Mouse (Mus musculus) intestine, embryonic 16.5 days (tissue): ENCODE data around the gene Zfp13. TPM values are rescaled to one million over a fixed set of nuclear protein-coding genes. Genes with fewer than 3 reads are reported as not detected.
"Not testable (repeated sequence)": the region's sequence is repeated elsewhere in the genome, so short reads cannot be mapped to it uniquely, and the experiment has no call there.

Source experiments
- ATAC-seq: fragments of 200-750 bp; cut with Nextera tagmentation; 2 replicates; pipeline ENCODE4 v1.8.0; 2017; ENCODE audit warnings: moderate TSS enrichment, moderate library complexity
- H3K27ac ChIP-seq: fragments of 300-500 bp; sonication (generic); 2 replicates; pipeline ENCODE4 v1.5.1; 2014; ENCODE audit warnings: mild to moderate bottlenecking, low read length
- H3K27me3 ChIP-seq: fragments of 300-500 bp; sonication (generic); replicated peaks from 2 replicates; pipeline ENCODE4 v1.6.1; 2014; ENCODE audit warnings: low read length, control low read depth, mixed read lengths; ENCODE audit not compliant: control insufficient read depth, insufficient read depth
- H3K36me3 ChIP-seq: fragments of 300-500 bp; sonication (generic); 2 replicates; pipeline ENCODE4 v1.6.1; 2014; ENCODE audit warnings: low read length, control low read depth; ENCODE audit not compliant: control insufficient read depth, insufficient read depth
- H3K4me1 ChIP-seq: fragments of 300-500 bp; sonication (generic); 2 replicates; pipeline ENCODE4 v1.6.1; 2014; ENCODE audit warnings: low read length, control low read depth, mixed read lengths; ENCODE audit not compliant: control insufficient read depth, insufficient read depth
- H3K4me2 ChIP-seq: fragments of 300-500 bp; sonication (generic); 2 replicates; pipeline ENCODE4 v1.6.1; 2014; ENCODE audit warnings: low read depth, low read length, control low read depth
- H3K4me3 ChIP-seq: fragments of 300-500 bp; sonication (generic); 2 replicates; pipeline ENCODE4 v1.5.1; 2014; ENCODE audit warnings: mild to moderate bottlenecking, low read length
- H3K9ac ChIP-seq: fragments of 300-500 bp; sonication (generic); 2 replicates; pipeline ENCODE4 v1.6.1; 2014; ENCODE audit warnings: low read depth, low read length
- H3K9me3 ChIP-seq: fragments of 300-500 bp; sonication (generic); 2 replicates; pipeline ENCODE4 v1.6.1; 2016; ENCODE audit warnings: low read length, control low read depth; ENCODE audit not compliant: control insufficient read depth
- WGBS: fragments of 180-500 bp; shearing (Covaris S2); extraction: QIAGEN DNeasy Blood & Tissue Kit; methylation state at CpG from one replicate; pipeline ENCODE4 v1.1.7; 2014; 5-methylcytosine and 5-hydroxymethylcytosine counted together
- polyA plus RNA-seq: library from polyadenylated mRNA; unstranded; fragments of >200 nt; fragmentation: Nextera tagmentation; extraction: Ambion mirVana; gene quantifications from 2 replicates; pipeline ENCODE4 v1.2.1, GENCODE M21; 2015

Zfp13 gene
- polyA plus RNA-seq, 1 experiment from 2014 or later = 8.8 TPM

- H3K27me3 ChIP-seq = 0 out of 2 replicates have a peak, but pooled peaks cover 2% of the 10 kb centered on the region
- WGBS = 28% methylated on average over 31 of the region's 31 CpGs
- H3K9me3 ChIP-seq = no peaks in the 10 kb centered on the region
- H3K27ac ChIP-seq = no peak overlapping the region
- H3K4me2 ChIP-seq = 0 out of 2 replicates have a peak overlapping the region, but pooled peaks have one; percentile 14
- H3K9ac ChIP-seq = no peak overlapping the region
- ATAC-seq = no peak
- H3K4me3 ChIP-seq = no peak overlapping the region
- H3K36me3 ChIP-seq = no peaks in the 10 kb centered on the region
- peaks cover 14% of the 10 kb centered on the region; the same call in 1 of the 2 replicates for H3K4me1 ChIP-seq
These were observed 58.4 kb downstream of the Zfp13 start for GRCm38 (mm10) chr17:23540605-23541475.

- Histone ChIP-seq H3K36me3 (no peaks in the 10 kb centered on the region), H3K9me3 (no peaks in the 10 kb centered on the region), H3K27me3 (peaks cover 3% of the 10 kb centered on the region; the same call in 1 of the 2 replicates), H3K4me3 (no peak overlapping the region), H3K9ac (no peak overlapping the region), H3K4me1 (peaks cover 14% of the 10 kb centered on the region; the same call in 1 of the 2 replicates), H3K4me2 (no peak overlapping the region), H3K27ac (no peak overlapping the region)
- no peak for ATAC-seq
- WGBS = 46% methylated on average over 3 of the region's 3 CpGs
These were observed 59.2 kb downstream of the Zfp13 start for GRCm38 (mm10) chr17:23540106-23540505.

GRCm38 (mm10) chr17:23539608-23540007 is 59.7 kb downstream of the Zfp13 start:
- Histone ChIP-seq H3K4me3 (no peak overlapping the region), H3K27ac (no peak overlapping the region), H3K36me3 (no peaks in the 10 kb centered on the region), H3K9ac (no peak overlapping the region), H3K4me2 (no peak overlapping the region), H3K9me3 (no peaks in the 10 kb centered on the region), H3K4me1 (peaks cover 14% of the 10 kb centered on the region; the same call in 1 of the 2 replicates), H3K27me3 (peaks cover 5% of the 10 kb centered on the region; the same call in 1 of the 2 replicates)
- no peak for ATAC-seq
- 92% methylated on average over 5 of the region's 5 CpGs for WGBS

- Histone ChIP-seq H3K4me2 (peak overlapping the region; percentile 60), H3K36me3 (no peaks in the 10 kb centered on the region), H3K4me1 (peaks cover 11% of the 10 kb centered on the region; the same call in 1 of the 2 replicates), H3K9ac (no peak overlapping the region), H3K27me3 (peaks cover 5% of the 10 kb centered on the region; the same call in 1 of the 2 replicates), H3K27ac (no peak overlapping the region), H3K4me3 (peak overlapping the region; percentile 36), H3K9me3 (no peaks in the 10 kb centered on the region)
- whole genome bisulfite sequencing = 12% methylated on average over 21 of the region's 21 CpGs
- no peak for ATAC-seq
These were observed 60.8 kb downstream of the Zfp13 start for GRCm38 (mm10) chr17:23538299-23539015.

- H3K27ac ChIP-seq = no peak overlapping the region
- no peak for ATAC-seq
- H3K27me3 ChIP-seq = peaks cover 5% of the 10 kb centered on the region; the same call in 1 of the 2 replicates
- no peaks in the 10 kb centered on the region for H3K36me3 ChIP-seq
- peak overlapping the region; percentile 60 for H3K4me2 ChIP-seq
- H3K9ac ChIP-seq = 0 out of 2 replicates have a peak overlapping the region, but pooled peaks have one; percentile 38
- peaks cover 7% of the 10 kb centered on the region; the same call in 1 of the 2 replicates for H3K4me1 ChIP-seq
- peak overlapping the region; percentile 36 for H3K4me3 ChIP-seq
- WGBS = 6% methylated on average over 27 of the region's 27 CpGs
- no peaks in the 10 kb centered on the region for H3K9me3 ChIP-seq
These were observed 61.6 kb downstream of the Zfp13 start for GRCm38 (mm10) chr17:23537554-23538255.

GRCm38 (mm10) chr17:23535046-23535788 is 64.1 kb downstream of the Zfp13 start:
- H3K36me3 ChIP-seq, H3K9me3 ChIP-seq, H3K9ac ChIP-seq, H3K27ac ChIP-seq, H3K4me1 ChIP-seq, H3K27me3 ChIP-seq: not testable (repeated sequence)
- WGBS = 2% methylated on average over 17 of the region's 29 CpGs
- peak overlapping the region; percentile 42 for H3K4me2 ChIP-seq
- peak; percentile 75 for ATAC-seq
- H3K4me3 ChIP-seq = peak overlapping the region; percentile 27

- 11% methylated on average over 9 of the region's 23 CpGs for WGBS
- ATAC-seq = peak; percentile 82
- H3K27me3 ChIP-seq = not testable (repeated sequence)
These were observed 65.4 kb downstream of the Zfp13 start for GRCm38 (mm10) chr17:23533591-23534490.

GRCm38 (mm10) chr17:23531408-23531807 is 67.9 kb downstream of the Zfp13 start:
- 28% methylated on average over 1 of the region's 1 CpGs for WGBS
- not testable (repeated sequence) for H3K36me3 ChIP-seq, H3K27ac ChIP-seq, H3K4me2 ChIP-seq, H3K27me3 ChIP-seq, H3K4me1 ChIP-seq, H3K9ac ChIP-seq, H3K9me3 ChIP-seq, ATAC-seq, H3K4me3 ChIP-seq

More at GRCm38 (mm10) chr17:23533591-23534490, 65.4 kb downstream of the Zfp13 start:
- H3K27ac ChIP-seq, H3K4me2 ChIP-seq, H3K36me3 ChIP-seq, H3K4me1 ChIP-seq, H3K4me3 ChIP-seq, H3K9me3 ChIP-seq, H3K9ac ChIP-seq: not testable (repeated sequence)
